Mouse (Mus musculus) heart, postnatal 10 days (tissue): ENCODE results near the gene Cttn. TPM values are rescaled to one million over a fixed set of nuclear protein-coding genes. Genes with fewer than 3 reads are reported as not detected.

ENCODE experiments used
- DNase-seq, 2 experiments: peaks; one replicate each; pipeline ENCODE4 v3.0.0; 2021
- intact Hi-C: fragments of 180-260 bp; cut with DNase I; formaldehyde crosslinking; loops from one replicate; pipeline ENCODE4 v1.15.1; 2025
- total RNA-seq, 2 experiments: library from RNA; stranded (reverse); gene quantifications; 2 replicates each; pipeline ENCODE4 v1.2.3; 2021

The Cttn gene
- 10 to 100 TPM; 69.2 to 76.5 TPM for total RNA-seq

DNA sequence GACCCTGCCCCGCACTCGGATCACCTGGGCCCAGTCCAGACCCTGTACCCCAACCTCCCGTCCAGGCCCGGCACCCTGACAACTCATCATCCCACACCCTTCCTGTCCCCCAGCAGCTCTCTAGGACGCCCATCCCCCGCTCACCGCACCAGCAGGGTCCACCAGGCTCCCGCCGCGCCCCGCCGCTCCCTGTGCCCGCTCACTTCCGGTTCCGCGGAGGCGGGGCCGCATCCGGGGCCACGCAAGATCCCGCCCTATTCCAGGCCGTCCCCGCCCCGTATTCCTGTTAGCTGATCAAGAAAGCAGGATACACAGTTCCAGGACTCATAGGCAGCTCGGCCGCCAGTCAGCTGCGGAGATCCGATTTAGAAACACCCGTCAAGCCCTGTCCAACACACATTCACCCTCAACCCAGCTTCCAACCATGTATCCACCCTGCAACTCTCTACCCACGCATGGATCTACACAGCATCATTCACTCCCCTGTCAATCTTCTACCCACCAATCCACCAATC, at the start of gene Cttn:
Gene Cttn (minus strand): TSS at position 465 of the 515 bp plus-strand sequence.
- intact Hi-C loops = no loop called here
- DNase-seq = peak; percentile 92 to 95

DNA sequence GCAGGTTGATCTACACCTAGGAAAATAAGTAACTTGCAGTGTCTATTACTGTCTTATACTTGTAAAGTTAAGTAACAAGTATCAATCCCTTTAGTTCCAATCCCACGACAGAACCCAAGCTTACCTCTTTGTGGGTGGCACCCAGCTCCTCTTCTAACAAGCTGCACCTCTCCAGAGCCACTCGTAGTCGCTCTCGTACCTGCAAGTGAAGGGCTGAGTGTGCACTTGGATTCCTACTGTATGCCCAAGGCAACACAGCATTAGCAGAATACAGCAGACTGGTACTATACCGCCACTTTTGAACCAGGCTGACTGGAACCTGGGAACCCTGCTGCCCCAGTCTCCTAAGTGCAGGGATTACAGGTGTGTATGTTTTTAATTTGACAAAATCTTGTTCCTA, 49.0 kb upstream of the Cttn start:
- intact Hi-C loops = no loop called here

DNA sequence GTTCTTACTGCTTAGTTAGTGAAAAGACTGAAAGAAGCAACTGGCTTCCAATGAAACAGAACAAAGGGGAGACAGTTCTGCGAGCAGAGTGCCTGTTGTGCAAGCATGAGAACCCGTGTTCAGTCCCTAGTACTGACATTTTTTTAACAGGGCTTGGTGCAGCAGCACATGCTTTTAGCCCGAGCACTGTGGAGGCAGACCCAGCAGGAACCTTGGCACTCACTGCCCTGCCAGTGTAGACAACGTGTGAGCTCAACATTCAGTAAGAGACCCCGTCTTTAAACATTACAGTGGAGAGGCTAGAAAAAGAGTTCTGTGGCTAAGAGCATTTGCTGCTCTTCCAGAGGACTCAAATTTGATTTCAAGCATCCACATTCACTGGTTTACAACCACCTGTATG, 45.9 kb upstream of the Cttn start:
- intact Hi-C loops = no loop called here
- DNase-seq = no peak

More for the DNA sequence above, 49.0 kb upstream of the Cttn start:
- no peak for DNase-seq

DNA sequence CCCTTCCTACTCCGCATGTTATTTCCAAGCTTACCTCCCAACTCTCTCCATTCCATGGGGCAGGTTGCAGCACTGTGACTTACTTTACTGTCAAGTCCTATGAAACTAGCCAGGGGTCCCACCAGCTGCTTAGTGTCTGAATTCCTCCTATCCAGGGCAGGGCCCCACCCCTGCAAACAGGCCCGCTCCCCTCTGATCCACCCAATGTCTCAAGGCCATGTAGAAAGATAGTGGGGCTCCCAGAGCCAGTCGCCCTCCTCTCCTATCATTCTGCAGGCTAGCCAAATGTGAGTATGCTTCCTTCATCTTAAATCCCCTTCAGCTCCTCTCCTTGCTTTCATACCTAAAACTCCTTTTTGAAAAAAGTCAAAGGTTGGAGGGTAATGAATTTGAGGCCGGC, 38.3 kb upstream of the Cttn start:
- DNase-seq = no peak
- intact Hi-C loops = no loop called here

DNA sequence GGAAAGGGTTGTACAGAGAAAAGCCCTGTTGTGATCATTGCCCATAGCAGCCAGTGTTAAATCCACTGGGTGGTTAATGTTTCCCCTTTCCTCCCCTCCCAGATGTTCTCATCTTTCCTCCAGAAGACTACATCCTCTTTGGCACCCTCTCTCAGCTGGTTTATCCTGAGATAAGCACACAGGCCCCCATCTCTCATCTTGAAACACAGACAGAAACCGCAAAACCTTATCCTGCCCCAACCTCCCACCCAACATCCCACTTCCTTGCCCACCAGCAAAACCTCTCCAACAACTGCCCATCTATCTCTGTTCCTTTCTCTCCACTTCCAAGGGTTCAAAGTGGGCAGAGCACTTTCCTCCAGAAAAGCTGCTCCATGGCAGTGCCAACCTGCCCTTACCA, 36.0 kb upstream of the Cttn start:
- intact Hi-C loops = no loop called here
- no peak for DNase-seq

DNA sequence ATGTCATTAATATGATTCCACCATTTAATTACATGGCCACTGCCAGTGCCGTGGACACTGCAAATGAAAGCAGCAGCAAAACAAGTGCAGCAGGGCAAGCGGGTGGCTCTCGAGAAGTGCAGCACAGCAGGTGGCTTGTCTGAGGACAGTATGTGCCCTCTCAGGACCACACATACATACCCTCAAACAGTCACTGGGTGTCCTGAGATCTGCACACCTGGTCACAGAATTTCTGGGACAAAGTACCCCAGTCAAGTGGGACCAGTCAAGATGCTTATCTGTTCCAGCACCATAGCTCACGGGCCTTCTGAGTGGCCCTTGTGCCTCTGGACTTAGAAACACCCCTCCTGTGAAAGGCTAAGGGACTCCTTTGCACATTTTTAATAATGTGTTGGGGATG, 33.1 kb upstream of the Cttn start:
- intact Hi-C loops = no loop called here

DNA sequence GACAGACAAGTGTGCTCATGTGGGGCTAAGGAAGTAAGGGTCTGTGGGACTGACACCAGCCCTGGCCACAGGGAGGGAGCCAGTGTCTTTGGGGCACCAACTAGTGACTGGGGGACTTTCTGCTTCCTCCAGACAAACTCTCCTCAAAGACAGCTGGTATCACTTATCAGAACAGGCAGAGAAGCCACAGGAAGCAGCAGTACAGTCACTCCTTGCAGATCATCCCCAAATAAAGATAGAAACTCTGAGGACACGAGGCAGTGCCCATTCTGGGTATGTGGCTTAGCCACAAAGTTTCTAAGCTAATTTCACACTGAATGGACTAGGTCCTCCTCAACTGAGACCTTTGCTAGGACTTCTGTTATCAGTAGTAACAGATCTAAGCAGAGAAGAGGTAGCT, 22.1 kb upstream of the Cttn start:
- intact Hi-C loops = no loop called here
- no peak for DNase-seq

More for the DNA sequence above, 33.1 kb upstream of the Cttn start:
- no peak for DNase-seq

DNA sequence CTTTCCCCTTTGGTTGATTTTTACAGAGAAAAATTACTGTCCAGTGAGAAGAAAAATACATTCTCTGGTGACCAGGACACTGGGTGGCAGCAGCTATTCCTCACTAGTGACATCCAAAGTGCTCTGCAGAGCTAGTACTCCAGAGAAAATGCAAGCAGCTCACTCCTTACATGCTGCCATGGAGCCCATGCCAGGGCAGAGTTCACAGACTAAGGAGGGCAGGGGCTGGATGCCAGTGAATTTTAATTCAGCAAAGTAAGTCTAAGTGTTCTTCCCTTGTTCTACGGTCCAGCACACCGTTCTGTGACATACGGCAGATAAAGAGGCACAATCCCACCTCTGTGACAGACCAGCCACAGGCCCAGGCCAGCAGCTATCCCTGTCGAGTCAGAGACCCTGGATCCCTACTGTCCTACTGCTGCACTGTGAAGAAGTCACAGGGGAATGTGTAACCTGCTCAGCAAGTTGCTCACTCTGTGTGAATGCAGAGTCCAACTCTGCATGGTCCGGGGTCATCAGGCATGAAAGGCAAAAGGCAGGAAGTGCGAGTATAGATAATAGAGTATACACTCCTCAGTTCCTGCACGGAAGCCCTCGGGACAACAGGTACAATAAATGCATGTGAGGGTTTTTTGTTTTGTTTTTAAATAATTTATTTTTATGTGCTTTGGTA, 19.5 kb upstream of the Cttn start:
- peak in 1 of 2 experiments; percentile 25 for DNase-seq
- intact Hi-C loops = no loop called here

DNA sequence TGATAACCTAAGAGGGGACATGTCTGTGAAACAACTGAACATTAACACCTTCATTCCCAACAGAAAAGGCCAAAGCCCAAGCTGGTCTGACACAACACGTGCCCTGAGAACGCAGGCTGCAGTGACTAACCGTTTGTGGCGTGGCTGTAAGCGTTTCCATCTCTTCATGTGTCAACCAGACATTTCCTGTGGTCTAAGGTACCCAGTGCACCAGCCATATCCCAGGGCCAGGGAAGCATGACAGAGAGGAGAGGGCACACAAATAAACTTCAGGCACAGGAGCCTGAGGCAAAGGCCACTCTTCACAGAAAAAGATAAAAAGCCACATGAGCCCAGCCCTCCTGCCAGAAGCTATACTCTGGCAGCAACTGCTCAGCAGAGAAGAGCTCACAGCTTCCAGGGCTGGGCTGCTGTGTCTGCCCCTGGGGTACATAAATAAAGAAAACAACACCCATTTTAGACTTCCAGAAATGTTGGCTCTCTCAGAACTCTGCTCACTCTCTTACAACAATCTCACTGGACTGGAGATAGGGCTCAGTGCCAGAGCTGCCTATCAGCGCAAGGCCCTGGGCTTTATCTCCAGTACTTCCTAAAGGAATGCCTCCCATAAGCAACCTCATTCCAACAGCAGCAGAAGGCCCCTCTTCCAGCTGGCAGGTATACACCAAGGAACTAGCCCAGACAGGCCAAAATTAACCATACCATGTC, 18.4 kb upstream of the Cttn start:
- intact Hi-C loops = loop anchor here (10.0 kb wide), 1 partner anchor 416 kb away; no protein-coding TSS in a partner anchor
- DNase-seq = peak; percentile 60 to 79

DNA sequence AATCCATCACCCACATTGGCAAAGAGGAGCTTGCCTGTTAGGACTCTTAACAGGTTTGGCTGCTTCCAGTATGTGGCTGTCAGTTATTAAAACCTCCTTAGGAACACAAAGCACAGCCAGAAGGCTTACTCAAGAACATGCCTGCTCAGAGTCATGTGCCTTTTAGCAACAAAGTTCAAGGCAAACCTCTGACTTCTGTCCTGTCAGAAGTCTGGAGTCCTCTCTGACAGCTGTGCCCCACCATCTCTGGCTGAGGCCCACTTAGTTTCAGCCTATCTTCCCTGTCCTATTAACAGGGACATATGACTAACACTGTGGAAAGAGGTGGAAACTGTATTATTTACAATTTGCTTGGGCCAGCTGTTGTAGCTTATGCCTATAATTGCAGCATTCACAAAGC, 9.5 kb upstream of the Cttn start:
- no peak for DNase-seq
- intact Hi-C loops = loop anchor here (10.0 kb wide), 1 partner anchor 424 kb away; no protein-coding TSS in a partner anchor

DNA sequence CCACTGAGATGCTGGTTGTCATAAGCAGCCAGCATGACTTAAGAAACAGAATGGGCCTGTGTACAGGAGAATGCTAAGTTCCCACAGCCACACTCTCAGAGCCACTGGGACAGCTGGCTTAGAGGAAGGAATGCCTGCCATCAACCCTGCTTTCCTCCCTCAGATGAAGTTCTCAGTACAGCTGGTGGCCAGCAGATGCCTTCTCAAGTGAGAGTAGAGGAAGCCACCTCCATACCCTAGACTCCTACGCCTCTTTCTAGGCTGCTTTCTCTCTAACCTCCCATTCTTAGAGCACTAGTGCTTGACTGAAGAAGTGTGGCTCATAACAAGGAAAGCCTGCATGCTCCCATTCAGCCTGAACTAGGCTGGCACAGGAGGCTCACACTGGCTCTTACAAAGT, 8.8 kb upstream of the Cttn start:
- intact Hi-C loops = no loop called here
- no peak for DNase-seq

DNA sequence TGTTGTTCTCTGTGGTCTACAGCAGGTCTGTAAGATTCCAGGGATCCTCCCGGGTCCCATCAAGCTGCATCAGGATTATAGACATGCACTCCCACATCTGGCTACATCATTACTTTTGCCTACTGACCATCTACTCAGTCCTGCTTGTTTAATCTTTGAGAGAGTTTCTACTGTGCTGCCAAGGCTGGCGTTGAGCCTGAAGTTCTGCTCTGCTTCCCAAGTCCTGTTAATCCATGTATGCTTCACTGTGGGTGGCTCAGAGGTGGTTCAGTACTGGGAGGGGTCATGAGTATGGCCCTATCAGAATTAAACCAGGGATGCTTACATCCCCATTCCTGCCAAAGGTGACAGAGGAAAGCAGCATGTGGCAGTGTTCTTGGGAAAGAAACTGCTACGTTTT, 4.9 kb upstream of the Cttn start:
- no peak for DNase-seq
- intact Hi-C loops = no loop called here

DNA sequence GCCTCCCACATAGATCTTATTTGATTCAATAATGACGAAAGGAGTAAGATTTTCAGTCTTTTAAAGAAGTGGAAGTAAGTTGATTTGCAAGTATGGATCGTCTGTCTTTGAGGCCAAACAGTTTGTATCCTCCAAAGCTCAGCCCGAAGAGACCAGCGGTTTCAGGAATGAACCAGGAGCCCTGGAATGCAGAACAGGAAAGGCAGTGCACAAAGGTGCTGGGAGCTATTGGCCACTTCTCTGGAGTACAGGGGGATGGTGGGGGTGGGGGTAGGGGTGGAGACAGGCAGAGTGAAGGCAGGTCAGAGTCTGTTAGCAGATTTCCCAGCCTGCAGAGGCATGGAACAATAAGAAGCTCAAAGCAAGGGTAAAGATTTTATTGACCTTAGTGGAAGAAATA, 2.7 kb upstream of the Cttn start:
- no peak for DNase-seq
- intact Hi-C loops = no loop called here

DNA sequence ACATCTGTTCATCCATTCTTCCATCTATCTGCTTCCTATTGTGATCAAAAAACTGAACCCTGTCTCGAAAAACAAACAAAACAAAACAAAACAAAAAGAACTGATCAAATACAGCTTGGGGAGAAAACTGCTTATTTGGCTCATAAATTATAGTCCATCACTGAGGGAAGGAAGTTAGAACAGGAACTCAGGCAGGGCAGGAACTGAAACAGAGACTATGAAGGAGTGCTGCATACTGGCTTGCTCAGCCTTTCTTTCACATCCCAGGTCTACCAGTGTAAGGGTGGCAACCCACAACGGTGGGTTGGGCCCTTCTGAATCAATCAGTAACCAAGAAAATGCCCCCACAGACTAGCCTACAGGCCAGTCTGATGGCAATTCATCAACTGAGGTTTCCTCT, 294 bp upstream of the Cttn start:
- intact Hi-C loops = no loop called here
- no peak for DNase-seq

DNA sequence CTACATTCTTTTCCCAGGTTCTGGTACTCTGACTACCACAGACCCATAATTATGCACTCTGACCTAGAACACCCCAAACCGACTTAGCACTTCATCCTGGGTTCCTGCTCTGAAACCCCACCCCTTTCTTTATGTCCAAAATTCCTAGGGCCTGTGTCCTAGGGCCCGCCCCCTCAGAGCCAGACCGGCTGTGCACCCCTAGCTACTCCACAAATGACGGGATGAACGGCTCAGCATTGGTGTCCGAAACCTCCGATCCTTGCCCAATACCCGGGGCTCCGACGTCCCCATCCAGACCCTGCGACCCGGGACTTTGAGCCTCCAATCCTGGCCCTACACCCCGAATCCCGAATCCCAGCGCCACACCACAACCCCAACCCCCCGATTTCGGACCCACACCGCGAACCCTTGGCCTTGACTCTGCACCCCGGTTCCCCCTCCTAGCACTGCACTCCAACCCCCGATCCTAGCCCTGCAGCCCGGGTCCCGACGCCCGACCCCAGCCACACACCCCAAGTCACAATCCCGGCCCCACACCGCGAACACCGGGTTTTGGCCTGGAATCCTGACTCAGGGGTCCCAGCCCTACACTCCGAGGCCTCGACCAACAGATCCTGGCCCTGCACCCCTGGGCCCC, 783 bp downstream of the Cttn start:
- DNase-seq = peak in 1 of 2 experiments; percentile 23
- intact Hi-C loops = no loop called here

DNA sequence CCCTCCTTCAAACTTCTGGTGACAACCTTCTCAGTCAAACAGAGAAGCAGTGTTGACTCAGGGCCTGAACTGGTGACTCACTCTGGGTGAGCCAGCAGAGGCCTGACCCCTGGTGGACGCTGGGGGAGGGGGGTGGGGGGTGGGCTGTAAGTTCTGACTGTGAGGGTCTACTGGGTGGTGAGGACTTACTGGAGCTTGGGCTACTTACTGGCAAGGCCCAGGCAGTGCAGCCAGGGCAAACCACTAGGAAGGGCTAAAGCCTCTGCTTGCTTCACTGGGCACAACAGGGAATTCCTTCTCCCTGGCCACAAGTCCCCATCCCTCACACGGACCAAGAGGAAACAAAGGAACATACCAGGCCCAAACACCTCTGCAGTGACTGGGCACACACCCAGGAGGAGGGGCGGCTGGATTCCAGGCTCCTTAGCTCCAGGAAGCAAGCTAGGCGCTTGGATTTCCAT, 1.6 kb downstream of the Cttn start:
- peak; percentile 49 to 57 for DNase-seq
- intact Hi-C loops = no loop called here

DNA sequence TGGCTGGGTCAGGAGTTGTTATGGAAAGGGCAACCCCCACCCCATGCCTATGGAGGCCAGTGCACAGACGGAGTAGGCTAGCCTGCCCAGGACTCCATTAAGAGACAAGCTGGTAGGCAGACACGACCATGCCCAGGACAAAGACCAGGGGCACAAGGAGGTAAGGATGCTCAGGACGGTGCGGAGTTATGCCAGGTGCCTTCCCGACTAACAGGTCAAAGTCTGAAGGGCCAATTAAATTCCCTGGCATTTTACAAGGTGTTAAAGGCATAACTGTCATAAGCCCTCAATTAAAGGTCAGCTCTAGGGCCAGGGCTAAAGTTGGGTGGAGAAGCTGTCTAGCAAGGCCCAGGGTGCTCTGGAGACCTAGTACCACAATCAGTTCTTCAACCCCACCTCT, 2.1 kb downstream of the Cttn start:
- no peak for DNase-seq
- intact Hi-C loops = no loop called here

DNA sequence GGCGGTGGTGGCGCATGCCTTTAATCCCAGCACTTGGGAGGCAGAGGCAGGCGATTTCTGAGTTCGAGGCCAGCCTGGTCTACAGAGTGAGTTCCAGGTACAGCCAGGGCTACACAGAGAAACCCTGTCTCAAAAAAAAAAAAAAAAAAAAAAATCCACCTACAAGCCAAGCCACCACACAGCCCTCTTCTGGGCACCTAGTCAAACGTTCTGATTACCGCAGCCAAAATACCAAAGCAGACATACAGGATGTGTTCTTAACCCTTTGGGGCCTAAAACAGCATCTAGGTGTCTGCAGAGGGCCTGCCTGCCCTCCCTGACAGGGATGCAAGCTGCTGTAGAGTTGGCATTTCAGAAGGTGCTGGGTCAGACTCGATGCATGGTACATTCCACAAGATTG, 8.2 kb downstream of the Cttn start:
- DNase-seq = peak; percentile 13 to 30
- intact Hi-C loops = no loop called here

DNA sequence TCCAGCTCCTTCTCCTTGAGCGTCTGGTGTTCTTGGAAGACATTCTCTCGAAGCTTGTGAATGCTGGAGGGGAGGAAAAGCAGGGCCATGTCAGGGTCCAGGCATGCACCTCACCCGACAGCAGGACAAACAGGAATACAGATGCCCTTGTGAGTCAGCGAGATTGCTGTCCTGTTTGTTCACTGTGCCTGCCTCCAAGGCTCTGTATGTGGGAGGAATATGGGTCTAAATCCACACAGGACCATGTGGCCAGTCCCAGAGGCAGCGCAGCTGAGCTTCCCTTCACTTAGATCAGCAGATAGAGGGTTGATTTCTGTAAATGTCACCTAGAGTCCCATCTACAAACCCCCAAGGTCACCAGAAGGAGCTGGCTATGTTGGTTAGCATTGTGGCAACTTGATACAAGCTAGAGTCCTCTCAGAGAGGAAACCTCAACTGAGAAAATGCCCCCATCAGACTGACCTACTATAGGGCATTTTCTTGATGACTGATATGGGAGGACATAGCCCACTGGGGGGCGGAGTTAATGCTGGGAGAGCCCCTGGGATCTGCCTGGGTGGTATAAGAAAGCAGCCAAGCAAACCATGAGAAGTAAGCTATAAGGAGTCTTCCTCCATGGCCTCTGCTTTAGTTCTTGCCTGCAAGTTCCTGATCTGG, 9.4 kb downstream of the Cttn start:
- DNase-seq = no peak
- intact Hi-C loops = no loop called here

DNA sequence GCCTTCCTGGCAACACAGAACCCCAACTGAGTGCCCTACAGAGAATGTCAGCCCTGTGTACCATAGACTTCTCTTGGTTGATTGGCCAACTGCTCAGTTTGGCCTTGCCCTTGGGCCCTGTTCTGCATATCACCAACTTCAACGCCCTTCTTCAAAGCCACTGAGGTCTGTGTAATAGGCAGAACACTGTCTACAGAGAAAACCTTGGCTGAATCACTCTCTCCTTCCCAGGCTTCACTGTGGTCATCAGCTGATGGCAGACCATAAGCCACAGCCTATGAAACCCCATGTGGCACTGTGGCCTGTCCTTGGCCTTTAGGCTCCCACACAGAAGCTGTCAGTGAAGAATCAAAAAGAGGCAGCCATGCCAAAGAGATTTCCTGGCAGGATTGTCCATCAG, 11.9 kb downstream of the Cttn start:
- DNase-seq = no peak
- intact Hi-C loops = no loop called here

DNA sequence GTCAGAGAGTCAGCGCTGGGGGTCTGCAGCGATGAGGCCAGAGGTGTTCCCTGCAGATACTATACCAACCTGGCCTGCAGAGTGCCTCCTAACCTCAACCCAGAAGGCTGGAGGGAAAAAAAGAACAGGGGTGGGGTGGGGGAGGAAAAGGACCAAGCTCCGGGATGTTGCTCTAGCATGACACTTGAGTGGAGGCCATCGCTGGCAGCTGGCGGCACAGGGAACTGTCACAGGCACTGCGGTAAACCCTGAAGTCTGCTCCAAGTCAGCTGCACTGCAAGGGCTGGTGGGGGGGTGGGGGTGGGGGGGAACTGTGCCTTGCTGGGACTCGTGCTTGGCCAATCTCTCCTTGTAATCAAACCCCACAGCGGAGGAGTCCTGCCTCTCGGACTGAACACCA, 20.1 kb downstream of the Cttn start:
- intact Hi-C loops = no loop called here
- DNase-seq = no peak
